Mouse (Mus musculus) midbrain, embryonic 10.5 days (tissue): Measurements from ENCODE around the gene Fry. TPM values are rescaled to one million over a fixed set of nuclear protein-coding genes. Genes with fewer than 3 reads are reported as not detected.

Experiments used
- DNase-seq: peaks from one replicate; pipeline ENCODE4 v3.0.0-alpha.2; 2017; ENCODE audit warnings: low spot score
- H3K27ac ChIP-seq: fragments of 300-500 bp; sonication (generic); replicated peaks from 2 replicates; pipeline ENCODE4 v1.5.1; 2016; ENCODE audit warnings: mild to moderate bottlenecking
- H3K27me3 ChIP-seq: fragments of 300-500 bp; sonication (generic); 2 replicates; pipeline ENCODE4 v1.6.1; 2016; ENCODE audit warnings: low read depth, mild to moderate bottlenecking; ENCODE audit not compliant: poor library complexity, severe bottlenecking
- H3K36me3 ChIP-seq: fragments of 300-500 bp; sonication (generic); 2 replicates; pipeline ENCODE4 v1.6.1; 2016; ENCODE audit warnings: mild to moderate bottlenecking, moderate library complexity
- H3K4me1 ChIP-seq: fragments of 300-500 bp; sonication (generic); 2 replicates; pipeline ENCODE4 v1.6.1; 2016
- H3K4me3 ChIP-seq: fragments of 300-500 bp; sonication (generic); 2 replicates; pipeline ENCODE4 v1.5.1; 2016; ENCODE audit warnings: mild to moderate bottlenecking, moderate library complexity
- H3K9me3 ChIP-seq: fragments of 300-500 bp; sonication (generic); replicated peaks from 2 replicates; pipeline ENCODE4 v1.6.1; 2016; ENCODE audit warnings: mild to moderate bottlenecking
- WGBS: fragments of 180-500 bp; shearing (Covaris S2); methylation state at CpG from one replicate; pipeline ENCODE4 v1.1.7; 2016; 5-methylcytosine and 5-hydroxymethylcytosine counted together
- polyA plus RNA-seq: library from polyadenylated mRNA; unstranded; fragments of >200 nt; fragmentation: Nextera tagmentation; extraction: Ambion mirVana; gene quantifications from 2 replicates; pipeline ENCODE4 v1.2.1, GENCODE M21; 2016

Fry gene
- 3.4 and 6.7 TPM in 2 replicates for polyA plus RNA-seq

DNA sequence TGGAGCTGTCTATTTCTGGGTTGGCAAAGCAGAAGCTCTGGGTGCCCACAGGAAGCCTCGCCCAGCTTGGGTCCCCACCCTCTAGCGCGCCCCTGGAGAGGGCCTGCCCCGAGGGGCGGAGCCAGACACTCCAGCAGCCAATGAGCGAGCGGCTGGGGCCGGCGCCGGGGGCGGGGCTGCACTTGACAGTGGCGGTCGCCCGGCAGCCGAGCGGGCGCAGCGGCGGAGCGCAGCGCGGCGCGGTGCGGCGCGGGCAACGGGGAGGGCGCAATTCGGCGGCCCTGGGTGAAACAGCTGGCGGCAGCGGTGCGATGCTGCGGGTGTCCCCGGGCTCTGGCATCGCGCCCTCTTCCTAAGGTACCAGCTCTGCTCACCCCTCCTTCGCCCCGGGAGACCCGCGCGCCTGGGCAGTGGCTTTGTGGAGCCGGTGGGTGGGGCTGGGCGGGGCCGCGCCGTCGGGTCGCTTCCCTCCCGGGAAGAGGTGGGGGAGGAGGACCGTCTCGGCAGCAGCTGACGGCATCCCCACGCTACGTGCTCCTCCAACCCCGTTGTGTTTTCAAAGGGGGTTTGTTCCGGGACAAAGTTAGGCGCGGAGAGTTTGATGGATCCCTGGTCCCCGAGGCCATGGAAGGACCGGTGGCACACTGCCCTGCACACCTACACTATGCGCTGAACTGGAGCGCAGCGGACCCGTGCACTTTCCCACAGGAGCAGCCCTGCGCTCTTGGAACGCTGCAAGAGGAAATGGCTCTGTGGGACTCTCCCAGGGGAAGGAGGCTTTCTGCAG lies at the start of gene Fry:
Gene Fry, plus strand, starts transcription at position 191 of the 787 bp plus-strand sequence.
- Histone ChIP-seq H3K27me3 (peaks cover 27% of the 10 kb centered on the region), H3K4me1 (peaks cover 11% of the 10 kb centered on the region; the same call in 1 of the 2 replicates), H3K27ac (peak within 1 kb of the TSS; percentile 82), H3K4me3 (peak within 1 kb of the TSS; percentile 81), H3K36me3 (no peaks in the 10 kb centered on the region), H3K9me3 (0 out of 2 replicates have a peak, but pooled peaks cover 5% of the 10 kb centered on the region)
- WGBS, result under 1% methylated on average over 68 of the region's 68 CpGs
- DNase-seq, result peak; percentile 87

DNA sequence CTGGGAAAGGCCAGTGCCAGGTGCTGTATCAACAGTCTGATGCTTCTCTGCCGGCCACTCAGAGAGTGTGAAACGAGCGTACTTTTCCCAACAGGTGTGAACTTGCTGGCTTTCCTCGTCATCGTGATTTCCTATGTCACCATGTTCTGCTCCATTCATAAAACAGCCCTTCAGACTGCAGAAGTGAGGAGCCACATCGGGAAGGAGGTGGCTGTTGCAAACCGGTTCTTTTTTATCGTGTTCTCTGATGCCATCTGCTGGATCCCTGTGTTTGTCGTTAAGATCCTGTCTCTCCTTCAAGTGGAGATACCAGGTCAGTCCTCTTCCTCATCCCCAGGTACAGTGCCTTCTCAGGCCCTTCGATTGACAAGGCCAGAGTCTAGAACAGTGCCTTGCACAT lies 48.4 kb upstream of the Fry start:
- 0 out of 2 replicates have a peak, but pooled peaks cover 3% of the 10 kb centered on the region for H3K4me1 ChIP-seq
- WGBS, result 26% methylated on average over 10 of the region's 10 CpGs
- no peaks in the 10 kb centered on the region for H3K27me3 ChIP-seq
- H3K9me3 ChIP-seq, result no peaks in the 10 kb centered on the region
- H3K27ac ChIP-seq, result no peak overlapping the region
- no peak overlapping the region for H3K4me3 ChIP-seq
- no peaks in the 10 kb centered on the region for H3K36me3 ChIP-seq
- DNase-seq, result no peak

DNA sequence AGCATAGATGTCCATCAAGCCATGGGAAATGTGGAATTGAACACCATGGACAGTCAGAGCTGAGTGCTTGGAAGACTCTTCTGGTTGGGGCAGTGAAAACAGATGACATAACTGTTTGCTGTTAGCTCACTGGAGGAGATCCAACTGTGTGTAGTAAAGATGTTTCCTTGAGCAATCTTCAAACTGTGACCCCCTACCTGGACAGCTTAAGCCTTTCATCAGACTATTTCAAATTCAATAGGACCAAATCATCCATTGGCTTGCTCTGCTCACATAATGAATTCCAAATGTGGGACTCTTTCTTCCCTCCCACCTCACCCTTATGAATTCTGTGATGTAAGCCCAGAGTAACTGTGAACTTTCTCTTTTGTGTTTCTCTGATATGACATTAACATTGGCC lies 46.7 kb upstream of the Fry start:
- no peaks in the 10 kb centered on the region for H3K36me3 ChIP-seq
- 0 out of 2 replicates have a peak, but pooled peaks cover 3% of the 10 kb centered on the region for H3K4me1 ChIP-seq
- no peak overlapping the region for H3K4me3 ChIP-seq
- H3K27ac ChIP-seq, result no peak overlapping the region
- no peaks in the 10 kb centered on the region for H3K27me3 ChIP-seq
- DNase-seq, result no peak
- H3K9me3 ChIP-seq, result no peaks in the 10 kb centered on the region

DNA sequence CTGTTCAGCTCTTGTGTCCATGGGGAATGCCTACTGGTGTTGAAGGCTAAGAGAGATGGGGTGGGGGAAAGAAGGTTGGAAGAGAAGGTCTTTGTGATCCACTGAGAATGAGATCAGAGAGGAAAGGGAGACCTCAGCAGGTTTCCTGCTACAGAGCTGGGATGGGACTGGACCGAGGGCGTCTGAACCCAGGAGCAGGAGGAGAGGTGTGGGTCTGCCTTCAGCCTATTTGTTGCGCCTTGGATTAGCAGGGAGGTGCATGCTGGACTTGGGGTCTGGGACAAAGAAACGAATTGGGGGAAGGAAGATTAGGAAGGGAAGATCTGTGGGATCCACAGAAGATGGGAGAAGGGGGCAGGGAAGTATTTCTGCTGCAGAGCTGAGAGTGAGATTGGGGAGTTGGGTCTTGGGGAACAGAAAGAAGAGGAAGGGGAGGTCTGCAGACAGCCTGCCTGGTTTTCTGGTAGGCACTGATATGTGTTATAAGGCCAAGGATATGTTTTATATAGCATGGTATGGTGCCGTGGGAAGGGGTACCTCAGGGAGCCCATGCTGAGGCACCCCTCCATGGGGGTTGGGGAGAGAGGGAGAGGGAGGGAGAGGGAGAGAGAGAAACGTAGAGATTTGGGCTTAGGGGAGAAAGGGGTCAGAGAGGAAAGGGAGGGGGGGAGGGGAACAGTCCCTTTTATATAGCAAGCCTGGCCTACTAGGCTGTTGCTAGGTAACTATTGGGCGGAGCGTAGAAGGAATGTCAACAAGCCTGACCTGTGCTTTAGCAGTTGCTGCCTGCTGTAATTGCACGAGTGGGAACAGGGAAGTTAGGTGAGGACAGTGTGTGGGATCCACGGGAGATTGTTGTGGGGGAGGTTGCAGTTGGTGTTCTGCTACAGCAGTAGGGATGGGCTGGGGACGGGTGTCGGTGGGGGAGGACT lies 38.3 kb upstream of the Fry start:
- 15% methylated on average over 12 of the region's 12 CpGs for WGBS

DNA sequence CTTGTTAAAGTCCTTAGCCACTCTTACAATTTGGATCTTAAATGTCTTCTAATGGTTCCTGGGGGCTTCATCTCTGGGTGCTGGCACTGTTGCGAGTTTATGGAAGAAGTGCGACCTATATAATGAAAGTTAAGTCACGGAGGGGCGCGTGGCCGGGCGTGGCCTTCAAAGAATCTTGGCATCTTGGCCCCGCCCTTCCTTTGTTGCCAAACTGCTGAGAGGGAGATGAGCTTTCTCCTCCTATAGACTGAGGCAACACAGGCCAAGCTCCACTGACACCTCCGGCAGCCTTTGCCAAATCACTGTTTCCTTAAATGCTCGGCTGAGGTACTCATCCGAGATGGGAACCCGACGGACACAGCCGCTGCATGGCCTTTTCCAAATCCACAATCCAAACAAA lies 35.7 kb upstream of the Fry start:
- Histone ChIP-seq H3K9me3 (no peaks in the 10 kb centered on the region), H3K27ac (no peak overlapping the region), H3K27me3 (no peaks in the 10 kb centered on the region), H3K4me3 (no peak overlapping the region), H3K4me1 (peaks cover 18% of the 10 kb centered on the region), H3K36me3 (no peaks in the 10 kb centered on the region)
- WGBS, result 90% methylated on average over 14 of the region's 14 CpGs
- DNase-seq, result no peak

More for the DNA sequence above, 38.3 kb upstream of the Fry start:
- Histone ChIP-seq H3K4me1 (peaks cover 18% of the 10 kb centered on the region), H3K4me3 (peak overlapping the region; percentile 38), H3K9me3 (no peaks in the 10 kb centered on the region), H3K36me3 (no peaks in the 10 kb centered on the region), H3K27me3 (no peaks in the 10 kb centered on the region), H3K27ac (peak overlapping the region; percentile 82)
- peak; percentile 70 for DNase-seq

DNA sequence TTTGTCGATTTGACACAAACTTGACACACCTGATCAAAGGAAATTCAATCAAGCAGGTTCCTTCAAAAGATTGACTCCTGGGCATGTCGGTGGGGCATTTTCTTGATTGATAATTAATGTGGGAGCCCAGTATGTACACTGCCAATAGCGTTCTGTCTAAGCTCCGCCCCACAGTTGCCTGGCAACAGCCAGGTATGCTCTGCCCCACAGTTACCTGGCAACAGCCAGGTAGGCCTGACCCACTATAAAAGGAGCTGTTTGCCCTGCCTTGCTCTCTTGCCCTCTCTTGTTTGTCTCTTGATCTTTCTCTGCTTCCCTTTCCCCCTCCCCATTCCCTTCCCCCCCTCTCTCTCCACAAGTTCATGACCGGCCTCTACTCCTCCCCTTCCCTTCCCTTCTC lies 35.3 kb upstream of the Fry start:
- 72% methylated on average over 5 of the region's 5 CpGs for WGBS
- no peak overlapping the region for H3K27ac ChIP-seq
- no peak for DNase-seq

DNA sequence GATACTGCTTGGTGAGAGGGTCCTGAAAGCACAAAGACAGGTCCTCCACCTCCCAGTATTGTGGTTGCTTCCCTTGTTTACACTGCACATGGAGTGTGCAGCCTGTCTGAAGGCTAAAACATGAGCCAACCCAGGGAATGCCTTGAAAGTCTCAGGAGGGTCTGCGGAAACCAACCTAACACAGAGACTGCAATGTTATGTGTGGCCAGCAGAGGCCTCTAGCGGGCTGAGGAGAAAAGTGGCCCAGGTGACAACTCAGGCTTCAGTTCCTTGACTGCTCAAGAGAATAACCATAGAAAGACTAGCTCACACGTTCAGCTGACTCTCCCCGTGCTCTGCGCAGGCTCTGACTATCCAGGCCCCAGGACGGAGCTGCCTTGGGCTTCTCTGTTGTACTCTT lies 20.8 kb upstream of the Fry start:
- Histone ChIP-seq H3K27me3 (no peaks in the 10 kb centered on the region), H3K4me1 (no peaks in the 10 kb centered on the region), H3K9me3 (no peaks in the 10 kb centered on the region), H3K4me3 (no peak overlapping the region), H3K36me3 (no peaks in the 10 kb centered on the region), H3K27ac (no peak overlapping the region)
- peak; percentile 52 for DNase-seq
- WGBS, result 14% methylated on average over 6 of the region's 6 CpGs

More for the DNA sequence above, 35.3 kb upstream of the Fry start:
- peaks cover 18% of the 10 kb centered on the region for H3K4me1 ChIP-seq
- no peaks in the 10 kb centered on the region for H3K9me3 ChIP-seq
- H3K27me3 ChIP-seq, result no peaks in the 10 kb centered on the region
- no peak overlapping the region for H3K4me3 ChIP-seq
- no peaks in the 10 kb centered on the region for H3K36me3 ChIP-seq

DNA sequence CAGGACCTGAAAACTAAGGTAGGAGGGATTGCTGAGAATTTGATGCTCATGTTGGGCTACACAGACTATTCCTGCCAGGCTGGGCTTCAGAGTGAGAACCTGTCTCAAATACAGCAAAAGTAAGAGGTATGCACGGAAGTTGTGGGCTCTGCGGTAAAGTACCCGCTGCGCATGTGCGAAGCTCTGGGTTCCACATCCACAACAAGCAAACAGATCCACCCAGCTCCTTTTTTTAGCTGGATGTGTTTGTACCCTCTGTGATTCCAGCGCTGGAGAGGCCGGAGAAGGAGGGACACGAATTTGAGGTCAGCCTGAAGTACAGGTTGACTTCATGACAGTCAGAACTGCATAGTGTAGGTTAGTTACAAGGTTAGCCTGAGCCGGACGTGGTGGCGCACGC lies 19.7 kb upstream of the Fry start:
- DNase-seq, result no peak
- no peaks in the 10 kb centered on the region for H3K36me3 ChIP-seq
- no peaks in the 10 kb centered on the region for H3K4me1 ChIP-seq
- H3K27me3 ChIP-seq, result no peaks in the 10 kb centered on the region
- H3K4me3 ChIP-seq, result no peak overlapping the region
- no peak overlapping the region for H3K27ac ChIP-seq
- 93% methylated on average over 12 of the region's 12 CpGs for WGBS
- H3K9me3 ChIP-seq, result no peaks in the 10 kb centered on the region

DNA sequence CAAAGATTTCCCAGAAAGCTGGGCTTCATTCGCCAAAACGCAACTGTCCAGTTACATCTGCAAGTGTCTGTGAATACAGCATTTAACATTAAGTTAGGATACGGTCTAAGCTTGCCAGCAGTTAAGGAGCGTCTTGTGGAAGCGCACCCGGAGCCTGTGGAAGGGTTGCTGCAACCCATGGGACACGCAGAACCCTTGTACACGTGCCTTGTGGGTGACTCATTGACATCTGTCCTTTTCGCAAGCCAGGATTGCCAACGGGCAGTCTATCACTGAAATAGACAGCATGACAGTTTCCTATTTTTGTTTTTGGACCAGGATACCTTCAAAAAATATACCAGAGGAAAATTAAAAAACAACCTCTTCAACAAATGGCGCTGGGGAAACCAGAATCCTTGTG lies 16.7 kb upstream of the Fry start:
- H3K9me3 ChIP-seq, result no peaks in the 10 kb centered on the region
- no peak for DNase-seq
- H3K27ac ChIP-seq, result no peak overlapping the region
- no peaks in the 10 kb centered on the region for H3K27me3 ChIP-seq
- no peak overlapping the region for H3K4me3 ChIP-seq
- H3K4me1 ChIP-seq, result no peaks in the 10 kb centered on the region
- WGBS, result 92% methylated on average over 11 of the region's 11 CpGs
- no peaks in the 10 kb centered on the region for H3K36me3 ChIP-seq

DNA sequence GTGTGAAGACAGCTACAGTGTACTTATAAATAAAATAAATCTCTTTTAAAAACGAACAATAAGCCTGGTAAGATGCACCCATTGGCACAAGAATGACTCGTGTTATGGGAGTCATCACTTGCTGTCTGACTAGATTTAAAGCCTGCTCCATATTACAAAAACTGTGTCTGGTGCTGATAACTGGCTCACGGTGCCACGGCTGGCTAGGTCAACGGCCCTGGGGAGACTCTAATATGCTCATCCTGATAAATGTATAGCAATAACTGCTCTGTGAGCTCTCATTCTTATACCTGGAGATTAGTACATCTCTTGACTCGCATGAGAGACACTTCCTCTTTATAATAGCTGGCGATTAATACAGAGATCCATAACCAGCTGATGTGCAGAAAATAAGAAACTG lies 12.1 kb upstream of the Fry start:
- no peaks in the 10 kb centered on the region for H3K9me3 ChIP-seq
- no peaks in the 10 kb centered on the region for H3K36me3 ChIP-seq
- no peaks in the 10 kb centered on the region for H3K27me3 ChIP-seq
- WGBS, result 93% methylated on average over 7 of the region's 7 CpGs
- no peak overlapping the region for H3K4me3 ChIP-seq
- H3K4me1 ChIP-seq, result no peaks in the 10 kb centered on the region
- no peak overlapping the region for H3K27ac ChIP-seq
- DNase-seq, result no peak

DNA sequence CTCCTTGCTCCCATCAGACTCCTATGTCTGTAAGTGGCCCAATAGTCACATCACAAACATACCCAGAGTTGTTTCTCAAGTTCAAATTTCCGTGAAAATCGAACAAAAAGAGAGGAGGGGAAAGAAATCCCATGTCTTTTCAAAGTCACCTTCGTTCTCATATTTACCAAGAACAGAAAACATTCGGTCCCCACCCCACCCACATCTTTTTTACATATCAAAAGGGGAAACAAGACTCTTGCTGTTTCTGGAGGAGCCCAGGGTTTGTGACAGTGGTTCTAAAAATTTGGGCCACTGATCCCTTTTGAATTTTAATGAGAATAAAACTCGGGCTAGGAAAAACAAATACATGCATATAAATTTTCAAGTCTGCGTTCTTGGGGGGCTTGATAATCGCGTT lies 7.2 kb upstream of the Fry start:
- Histone ChIP-seq H3K27me3 (no peaks in the 10 kb centered on the region), H3K4me1 (no peaks in the 10 kb centered on the region), H3K9me3 (no peaks in the 10 kb centered on the region), H3K4me3 (no peak overlapping the region), H3K36me3 (no peaks in the 10 kb centered on the region), H3K27ac (no peak overlapping the region)
- 56% methylated on average over 8 of the region's 8 CpGs for WGBS
- no peak for DNase-seq

DNA sequence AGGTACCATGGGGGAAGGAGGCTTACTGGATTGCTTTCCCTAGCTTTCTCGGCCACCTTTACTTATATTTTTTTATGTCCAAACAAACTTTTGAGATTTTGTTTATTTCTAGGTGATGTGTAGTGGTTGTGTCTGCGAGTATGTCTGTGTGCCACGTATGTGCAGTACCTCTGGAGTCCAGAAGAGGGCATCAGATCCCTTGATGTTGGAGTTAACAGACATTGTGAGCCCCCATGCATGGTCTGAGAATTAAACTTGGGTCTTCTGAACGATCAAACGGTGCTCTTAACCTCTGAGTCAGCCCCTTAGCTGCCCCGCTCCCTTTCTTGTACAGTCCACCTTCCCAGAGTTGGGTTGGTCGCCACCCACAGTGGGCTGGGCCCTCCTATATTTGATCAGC lies 4.4 kb upstream of the Fry start:
- Histone ChIP-seq H3K9me3 (0 out of 2 replicates have a peak, but pooled peaks cover 5% of the 10 kb centered on the region), H3K4me3 (no peak overlapping the region), H3K36me3 (no peaks in the 10 kb centered on the region), H3K27me3 (peaks cover 6% of the 10 kb centered on the region), H3K27ac (no peak overlapping the region), H3K4me1 (peaks cover 9% of the 10 kb centered on the region; the same call in 1 of the 2 replicates)
- WGBS, result 82% methylated on average over 7 of the region's 7 CpGs
- DNase-seq, result no peak
